Mouse (Mus musculus) gastrocnemius, adult 8-10 months (tissue): ENCODE measurements around the gene Gm13288. TPM values are rescaled to one million over a fixed set of nuclear protein-coding genes. Genes with fewer than 3 reads are reported as not detected.
"Not testable (repeated sequence)": the region's sequence is repeated elsewhere in the genome, so short reads cannot be mapped to it uniquely, and the experiment has no call there.

ENCODE experiments used
- DNase-seq, 2 experiments: peaks; one replicate each; pipeline ENCODE4 v3.0.0; 2022; ENCODE audit warnings: low spot score in 2 of 2
- total RNA-seq, 4 experiments: library from RNA; stranded (reverse); gene quantifications; 2 replicates each; pipeline ENCODE4 v1.2.4; 2022

Gene Gm13288
- total RNA-seq, 4 experiments from 2014 or later, result not detected

DNA sequence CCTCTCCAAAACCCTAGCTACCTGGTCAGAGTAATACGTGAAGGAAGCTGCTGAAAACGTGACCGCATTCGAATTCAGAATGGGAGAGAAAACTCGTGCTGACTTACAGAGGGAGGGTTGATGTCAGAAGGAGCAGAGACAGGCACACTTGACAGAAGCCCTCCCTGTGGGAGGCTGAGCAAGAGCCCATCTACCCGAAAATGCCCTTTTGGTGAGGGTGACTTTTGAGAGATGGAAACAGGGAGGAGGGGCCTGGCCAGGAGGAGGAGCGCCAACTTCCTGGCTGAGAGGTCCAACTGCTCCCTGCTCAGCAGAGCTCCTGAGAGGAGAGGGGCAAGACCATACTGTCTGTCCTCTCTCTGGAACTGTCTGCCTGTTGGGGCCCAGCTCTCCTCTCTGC lies 6.0 kb upstream of the Gm13288 start, which contains the start of gene Gm13285:
TSS of gene Gm13285 (plus strand) at position 301 of the 400 bp plus-strand sequence.
- not testable (repeated sequence) for DNase-seq

DNA sequence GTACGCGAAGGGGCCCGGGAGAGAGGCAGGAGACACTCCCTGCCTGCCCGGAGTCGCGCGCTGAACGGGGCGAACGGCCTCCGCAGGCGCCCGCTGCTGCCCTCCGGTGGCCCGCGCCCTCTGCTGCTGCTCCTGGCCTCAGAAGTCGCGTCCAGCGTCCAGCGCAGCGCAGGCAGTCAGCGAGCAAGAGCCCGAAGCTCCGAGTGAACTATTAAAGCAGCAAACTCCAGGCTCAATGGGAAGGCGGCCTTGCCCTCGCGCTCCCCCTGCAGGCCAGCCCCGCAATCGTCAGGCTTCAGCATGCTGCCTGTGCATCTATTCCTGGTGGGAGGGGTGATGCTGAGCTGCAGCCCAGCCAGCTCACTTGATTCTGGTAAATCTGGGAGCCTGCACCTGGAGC lies 2.4 kb upstream of the Gm13288 start, which contains the start of gene Gm13287:
TSS of gene Gm13287 (plus strand) at position 301 of the 400 bp plus-strand sequence.
- DNase-seq, result not testable (repeated sequence)

DNA sequence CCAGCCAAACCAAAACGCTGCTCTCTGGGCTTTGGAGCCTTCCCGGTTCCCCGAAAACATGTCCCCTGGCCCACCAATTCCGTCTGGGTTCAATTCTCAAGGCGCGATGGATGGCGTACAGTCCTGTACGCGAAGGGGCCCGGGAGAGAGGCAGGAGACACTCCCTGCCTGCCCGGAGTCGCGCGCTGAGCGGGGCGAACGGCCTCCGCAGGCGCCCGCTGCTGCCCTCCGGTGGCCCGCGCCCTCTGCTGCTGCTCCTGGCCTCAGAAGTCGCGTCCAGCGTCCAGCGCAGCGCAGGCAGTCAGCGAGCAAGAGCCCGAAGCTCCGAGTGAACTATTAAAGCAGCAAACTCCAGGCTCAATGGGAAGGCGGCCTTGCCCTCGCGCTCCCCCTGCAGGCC lies 430 bp downstream of the Gm13288 start:
- peak in 1 of 2 experiments; percentile 10 for DNase-seq

GRCm38 (mm10) chr4:88815928-88816327 lies 10.6 kb downstream of the Gm13288 start, which contains the start of gene Ifna7:
Gene Ifna7 (plus strand): TSS chr4:88816228.
- no peak for DNase-seq

DNA sequence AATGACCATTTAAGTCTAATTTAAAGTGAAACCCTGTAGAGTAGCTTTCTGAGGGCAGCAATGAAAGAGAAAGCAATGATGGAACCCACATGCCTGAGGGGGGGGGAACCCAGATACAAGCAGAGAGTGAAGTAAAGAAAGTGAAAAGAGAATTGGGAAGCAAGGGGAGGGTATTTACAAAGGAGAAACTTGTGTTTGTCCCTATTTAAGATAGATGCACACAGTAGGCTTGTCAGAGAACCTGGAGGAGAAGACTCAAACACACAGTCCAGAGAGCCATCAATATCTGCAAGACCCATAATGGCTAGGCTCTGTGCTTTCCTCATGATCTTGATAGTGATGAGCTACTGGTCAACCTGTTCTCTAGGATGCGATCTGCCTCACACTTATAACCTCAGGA lies 14.3 kb downstream of the Gm13288 start, which contains the start of gene Ifna11:
TSS of gene Ifna11 (plus strand) at position 301 of the 400 bp plus-strand sequence.
- no peak for DNase-seq

GRCm38 (mm10) chr4:88822995-88823394 lies 17.7 kb downstream of the Gm13288 start:
- no peak for DNase-seq

GRCm38 (mm10) chr4:88827116-88827515 lies 21.8 kb downstream of the Gm13288 start, which contains the start of gene Ifna6:
Gene Ifna6 (plus strand): TSS chr4:88827416.
- DNase-seq, result not testable (repeated sequence)

DNA sequence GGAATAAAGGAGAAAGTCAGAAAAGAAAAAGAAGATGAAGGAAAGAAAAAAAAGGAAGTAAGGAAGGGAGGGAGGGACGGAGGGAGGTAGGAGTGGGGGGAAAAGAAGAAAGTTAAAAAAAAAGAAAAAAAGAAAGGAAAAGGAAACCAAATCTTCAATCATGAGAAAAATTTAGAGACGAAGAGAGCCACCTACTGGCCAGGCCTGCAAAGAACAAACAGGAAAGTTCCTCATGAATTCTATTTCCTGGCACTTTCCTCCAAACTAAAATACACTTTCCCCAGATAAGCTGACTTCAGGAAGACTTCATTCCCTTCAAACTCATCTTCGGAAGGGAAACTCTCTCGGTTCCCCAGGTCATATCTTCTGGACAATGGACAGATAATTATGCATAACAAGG lies 25.2 kb downstream of the Gm13288 start:
- DNase-seq, result no peak

DNA sequence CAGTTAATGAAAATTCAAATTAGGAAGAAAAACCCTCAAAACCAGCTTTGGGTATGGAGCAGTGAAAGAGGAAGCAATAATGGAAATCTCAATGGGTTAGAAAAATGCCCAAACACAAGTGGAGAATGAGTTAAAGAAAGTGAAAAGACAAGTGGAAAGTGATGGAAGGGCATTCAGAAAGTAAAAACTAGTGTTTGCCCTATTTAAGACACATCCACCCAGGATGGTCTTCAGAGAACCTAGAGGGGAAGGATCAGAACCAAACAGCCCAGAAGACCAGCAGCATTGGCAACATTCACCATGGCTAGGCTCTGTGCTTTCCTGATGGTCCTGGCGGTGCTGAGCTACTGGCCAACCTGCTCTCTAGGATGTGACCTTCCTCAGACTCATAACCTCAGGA lies 29.9 kb downstream of the Gm13288 start, which contains the start of gene Ifna5:
TSS of gene Ifna5 (plus strand) at position 301 of the 400 bp plus-strand sequence.
- not testable (repeated sequence) for DNase-seq

- no peak for DNase-seq
Measured at GRCm38 (mm10) chr4:88838828-88839227, 33.5 kb downstream of the Gm13288 start.

DNA sequence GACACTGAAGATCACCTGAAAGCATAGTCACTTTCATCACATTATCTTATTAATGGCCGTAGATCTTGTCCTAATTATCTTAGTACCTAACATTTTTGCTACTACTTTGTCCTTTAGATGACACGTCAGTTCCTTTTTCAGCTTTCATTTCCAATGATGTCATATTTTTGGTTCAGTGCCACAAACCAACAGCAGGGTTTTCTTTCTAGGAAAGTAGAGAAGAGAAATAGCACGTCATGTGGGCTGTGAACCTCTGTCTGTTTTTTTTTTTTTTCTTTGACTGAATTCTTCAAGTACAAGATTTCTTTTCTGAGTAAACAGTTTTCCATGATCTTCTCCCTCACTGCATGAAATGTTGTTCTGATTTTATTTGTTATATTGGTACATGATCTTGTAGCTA lies 34.7 kb downstream of the Gm13288 start:
- DNase-seq, result no peak

DNA sequence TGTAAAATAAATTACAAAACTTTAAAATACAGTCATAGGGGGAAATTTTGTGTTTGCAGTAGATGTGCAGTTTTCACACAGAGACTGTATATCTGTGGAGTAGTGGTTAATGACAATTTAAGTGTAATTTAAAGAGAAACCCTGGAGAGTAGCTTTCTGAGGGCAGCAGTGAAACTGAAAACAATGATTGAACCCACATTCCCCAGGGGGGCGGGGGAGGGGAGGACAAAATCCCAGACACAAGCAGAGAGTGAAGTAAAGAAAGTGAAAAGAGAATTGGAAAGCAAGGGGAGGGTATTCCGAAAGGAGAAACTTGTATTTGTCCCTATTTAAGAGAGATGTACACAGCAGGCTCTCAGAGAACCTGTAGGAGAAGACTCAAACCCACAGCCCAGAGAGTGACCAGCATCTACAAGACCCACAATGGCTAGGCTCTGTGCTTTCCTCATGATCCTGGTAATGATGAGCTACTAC lies 36.1 kb downstream of the Gm13288 start, which contains the start of gene Ifna4:
TSS of gene Ifna4 (plus strand) at position 424 of the 474 bp plus-strand sequence.
- no peak for DNase-seq

- DNase-seq, result no peak
Measured at GRCm38 (mm10) chr4:88845334-88845733, 40.0 kb downstream of the Gm13288 start.

GRCm38 (mm10) chr4:88849698-88850097 lies 44.4 kb downstream of the Gm13288 start, which contains the start of gene Ifna1:
Gene Ifna1 (plus strand): TSS chr4:88850087.
- DNase-seq, result no peak

DNA sequence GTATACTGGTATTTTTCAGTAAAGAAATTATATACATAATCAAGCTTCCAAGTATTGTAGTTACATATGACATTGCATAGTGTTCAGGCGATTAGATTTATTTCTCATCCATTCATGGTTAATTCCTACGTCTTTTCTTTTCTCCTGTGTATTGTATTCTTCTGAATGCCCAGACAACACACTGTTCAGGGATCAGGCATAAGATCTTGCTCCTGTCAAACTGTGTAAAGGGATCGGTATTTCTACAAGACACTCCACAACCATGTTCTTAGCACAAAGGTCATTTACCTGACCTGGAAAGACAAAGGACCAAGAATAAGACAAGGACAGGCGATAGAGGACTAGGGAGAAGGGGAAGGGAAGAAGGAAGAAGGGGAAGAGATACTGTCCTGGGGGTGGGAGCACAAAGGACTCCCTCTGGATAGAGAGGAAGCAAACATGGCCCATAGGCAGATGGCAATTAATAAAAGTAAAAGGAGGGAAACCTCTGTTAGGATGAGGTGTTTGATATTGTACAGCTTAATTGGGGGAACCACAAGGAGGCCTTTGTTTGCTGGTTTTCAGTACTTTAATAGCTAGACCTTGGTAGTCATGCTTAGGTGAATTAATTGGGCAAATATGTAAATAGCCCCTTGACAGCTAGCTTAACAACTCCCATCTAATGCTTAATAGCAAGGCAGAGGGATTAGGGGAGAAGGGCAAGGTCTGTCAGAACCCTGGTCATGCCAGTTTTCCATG lies 45.9 kb downstream of the Gm13288 start:
- DNase-seq, result no peak

Other genes starting within 250 kb of the Gm13288 start
- gene Ifna15, start 247.3 kb upstream of the Gm13288 start, total RNA-seq, result not detected
- not detected for gene Ifna14, start 233.7 kb upstream of the Gm13288 start, total RNA-seq
- not detected for gene Ifna9, start 213.1 kb upstream of the Gm13288 start, total RNA-seq
- not detected for gene Ifna12, start 202.2 kb upstream of the Gm13288 start, total RNA-seq
- gene C87499, start 171.1 kb upstream of the Gm13288 start, total RNA-seq, result not detected
- not detected for gene Ifna13, start 161.1 kb upstream of the Gm13288 start, total RNA-seq
- not detected for gene Ifna16, start 128.6 kb upstream of the Gm13288 start, total RNA-seq
- not detected for gene Ifna2, start 121.6 kb upstream of the Gm13288 start, total RNA-seq
- gene Ifnab, start 114.2 kb upstream of the Gm13288 start, total RNA-seq, result not detected
- gene Gm26566, start 83.7 kb upstream of the Gm13288 start, total RNA-seq, result under 1 TPM in 3 of 4 experiments, not detected in 1; 0.24 to 0.51 (median 0.38) TPM
- 10 to 100 TPM; 54.5 to 64.5 (median 57.9) TPM for gene Klhl9, start 83.1 kb upstream of the Gm13288 start, total RNA-seq
- gene Gm13271, start 50.7 kb upstream of the Gm13288 start, total RNA-seq, result not detected
- not detected for gene Gm13283, start 45.4 kb upstream of the Gm13288 start, total RNA-seq
- not detected for gene Gm13290, start 31.7 kb upstream of the Gm13288 start, total RNA-seq
- not detected for gene Gm13289, start 28.6 kb upstream of the Gm13288 start, total RNA-seq
- not detected for gene Gm13272, start 25.7 kb upstream of the Gm13288 start, total RNA-seq
- not detected for gene Ifnz, start 23.4 kb upstream of the Gm13288 start, total RNA-seq
- gene Gm13276, start 19.8 kb upstream of the Gm13288 start, total RNA-seq, result not detected
- gene Gm13277, start 16.9 kb upstream of the Gm13288 start, total RNA-seq, result not detected
- gene Gm13278, start 14.0 kb upstream of the Gm13288 start, total RNA-seq, result not detected
- not detected for gene Gm13275, start 11.0 kb upstream of the Gm13288 start, total RNA-seq
- gene Gm13279, start 8.1 kb upstream of the Gm13288 start, total RNA-seq, result not detected
- not detected for gene Gm13285, start 5.9 kb upstream of the Gm13288 start, total RNA-seq
- gene Gm13287, start 2.3 kb upstream of the Gm13288 start, total RNA-seq, result not detected
- not detected for gene Ifna7, start 10.7 kb downstream of the Gm13288 start, total RNA-seq
- gene Ifna11, start 14.4 kb downstream of the Gm13288 start, total RNA-seq, result not detected
- not detected for gene Ifna6, start 21.9 kb downstream of the Gm13288 start, total RNA-seq
- gene Ifna5, start 30.0 kb downstream of the Gm13288 start, total RNA-seq, result not detected
- not detected for gene Ifna4, start 36.3 kb downstream of the Gm13288 start, total RNA-seq
- not detected for gene Ifna1, start 44.6 kb downstream of the Gm13288 start, total RNA-seq
- gene Ifne, start 74.7 kb downstream of the Gm13288 start, total RNA-seq, result not detected